Mouse (Mus musculus) liver, embryonic 14.5 days (tissue): ENCODE results near the gene Naa38. TPM values are rescaled to one million over a fixed set of nuclear protein-coding genes. Genes with fewer than 3 reads are reported as not detected.

Source experiments
- ATAC-seq: fragments of 200-750 bp; cut with Nextera tagmentation; 2 replicates; pipeline ENCODE4 v1.8.0; 2017; ENCODE audit warnings: moderate number of reproducible peaks, mild to moderate bottlenecking, moderate library complexity; ENCODE audit not compliant: insufficient read depth
- DNase-seq, 3 experiments: peaks; one replicate each; pipeline ENCODE4 v3.0.0-alpha.2; 2012 to 2013; ENCODE audit warnings: low read depth in 3 of 3, low spot score in 3 of 3
- H3K27ac ChIP-seq: fragments of 300-500 bp; sonication (generic); 2 replicates; pipeline ENCODE4 v1.5.1; 2014; ENCODE audit warnings: moderate library complexity, mild to moderate bottlenecking, control low read depth, inconsistent platforms
- H3K27me3 ChIP-seq: fragments of 300-500 bp; sonication (generic); 2 replicates; pipeline ENCODE4 v1.6.1; 2014; ENCODE audit warnings: mild to moderate bottlenecking, low read length, moderate library complexity; ENCODE audit not compliant: control insufficient read depth, insufficient read depth
- H3K36me3 ChIP-seq: fragments of 300-500 bp; sonication (generic); replicated peaks from 2 replicates; pipeline ENCODE4 v1.6.1; 2014; ENCODE audit warnings: low read depth; ENCODE audit not compliant: control insufficient read depth, insufficient read depth
- H3K4me1 ChIP-seq, 2 experiments: fragments of 200-500 bp in 1 of 2; fragments of 300-500 bp in 1 of 2; sonication (generic) in 1 of 2; replicated peaks; 2 replicates each; pipeline ENCODE4 v1.6.1; 2012 to 2014; ENCODE audit warnings: antibody characterized with exemption in 1 of 2, inconsistent platforms in 1 of 2, low read length in 1 of 2; ENCODE audit not compliant: control insufficient read depth in 2 of 2, insufficient read depth in 2 of 2
- H3K4me2 ChIP-seq: fragments of 300-500 bp; sonication (generic); 2 replicates; pipeline ENCODE4 v1.6.1; 2014; ENCODE audit warnings: low read depth, mild to moderate bottlenecking, control low read depth, moderate library complexity
- H3K4me3 ChIP-seq, 2 experiments: fragments of 200-500 bp in 1 of 2; fragments of 300-500 bp in 1 of 2; sonication (generic) in 1 of 2; 2 replicates each; pipeline ENCODE4 v1.5.1; 2012 to 2014; ENCODE audit warnings: low read depth in 2 of 2, low read length in 2 of 2, mild to moderate bottlenecking in 2 of 2, control low read depth in 1 of 2, inconsistent platforms in 1 of 2, moderate library complexity in 1 of 2; ENCODE audit not compliant: insufficient read depth in 1 of 2
- H3K9ac ChIP-seq: fragments of 300-500 bp; sonication (generic); replicated peaks from 2 replicates; pipeline ENCODE4 v1.6.1; 2014; ENCODE audit warnings: mild to moderate bottlenecking, control low read depth, moderate library complexity
- H3K9me3 ChIP-seq: fragments of 300-500 bp; sonication (generic); 2 replicates; pipeline ENCODE4 v1.6.1; 2016; ENCODE audit warnings: low read length, mixed read lengths; ENCODE audit not compliant: control insufficient read depth
- CTCF ChIP-seq: IDR thresholded peaks from 2 replicates; pipeline ENCODE4 v1.5.1; 2016; ENCODE audit warnings: antibody characterized with exemption, low read depth, control low read depth
- EP300 ChIP-seq: IDR thresholded peaks from 2 replicates; pipeline ENCODE4 v1.6.1; 2016; ENCODE audit warnings: antibody characterized with exemption, low read depth
- WGBS: fragments of 180-500 bp; shearing (Covaris S2); extraction: QIAGEN DNeasy Blood & Tissue Kit; methylation state at CpG from one replicate; pipeline ENCODE4 v1.1.7; 2014; ENCODE audit not compliant: insufficient replicate concordance; 5-methylcytosine and 5-hydroxymethylcytosine counted together
- polyA plus RNA-seq, 2 experiments: library from polyadenylated mRNA; depleted of rRNA in 1 of 2; stranded (reverse) in 1 of 2; unstranded in 1 of 2; fragments of >200 nt; fragmentation: Nextera tagmentation in 1 of 2; extraction: Ambion mirVana in 1 of 2; gene quantifications; 2 replicates each; pipeline versions ENCODE4 v1.2.1 to v1.2.3; 2012 to 2014

Naa38 gene
- polyA plus RNA-seq, 2 experiments, result 70.9 to 120 TPM

DNA sequence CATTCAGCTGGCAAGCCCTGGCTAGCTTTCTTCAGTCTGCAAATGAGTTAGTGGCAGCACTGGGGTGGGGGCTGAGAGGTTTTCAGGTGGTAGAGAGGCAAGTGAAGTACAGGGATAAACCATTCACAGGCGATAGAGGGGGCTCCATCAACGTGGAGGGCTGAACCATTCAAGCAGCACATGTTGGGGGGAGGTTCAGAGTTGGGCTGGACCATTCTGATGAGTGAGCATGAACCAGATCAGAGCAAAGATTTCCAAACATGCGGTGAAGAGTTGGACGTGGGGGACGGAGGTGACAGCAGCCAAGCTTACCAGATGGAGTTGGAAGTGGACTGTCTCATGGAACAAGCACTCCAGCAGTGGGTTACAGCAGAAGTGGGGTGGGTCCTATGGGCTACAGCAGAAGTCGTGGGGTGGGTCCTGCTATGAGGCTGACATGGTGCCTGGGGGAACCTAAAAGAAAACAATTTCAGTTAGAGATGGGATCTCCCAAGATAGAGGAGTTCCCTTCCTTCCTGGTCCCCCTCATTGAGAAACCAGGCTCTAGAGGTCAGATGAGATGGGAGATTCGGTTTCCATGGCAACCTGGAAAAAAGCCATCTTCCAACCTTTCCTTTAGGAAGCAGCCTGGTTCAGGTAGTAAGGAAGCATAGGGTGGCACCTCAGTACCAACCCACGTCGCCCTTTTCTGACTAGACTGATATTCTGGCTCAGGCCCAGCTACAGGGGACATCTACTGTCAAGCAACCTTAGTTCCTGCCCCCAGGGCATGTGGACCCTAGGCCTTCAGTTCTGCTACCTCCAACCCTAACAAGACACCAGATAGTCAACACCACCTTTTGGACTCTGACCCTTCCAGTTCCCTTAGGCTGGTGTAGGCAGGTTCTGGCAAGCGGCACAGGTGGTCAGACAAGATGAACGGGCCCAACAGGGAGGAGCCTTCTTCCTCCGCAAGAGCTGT lies 18.2 kb downstream of the Naa38 start, which contains the start of gene Kdm6b:
Kdm6b (minus strand) TSS at position 455 of the 961 bp plus-strand sequence.
- Histone ChIP-seq H3K4me3 (no peak within 1 kb of the TSS; a peak in 1 of 4 replicates), H3K4me1 (peaks cover 10 to 40% of the 10 kb centered on the region in 2 experiments), H3K4me2 (peak within 1 kb of the TSS; percentile 60), H3K9ac (no peak within 1 kb of the TSS), H3K9me3 (no peaks in the 10 kb centered on the region), H3K27ac (no peak within 1 kb of the TSS), H3K27me3 (peaks cover 17% of the 10 kb centered on the region), H3K36me3 (no peaks in the 10 kb centered on the region)
- ATAC-seq, result no peak
- WGBS, result 42% methylated on average over 12 of the region's 12 CpGs
- TF ChIP-seq EP300, result no peak
- no peak for TF ChIP-seq CTCF
- DNase-seq, result no peak

DNA sequence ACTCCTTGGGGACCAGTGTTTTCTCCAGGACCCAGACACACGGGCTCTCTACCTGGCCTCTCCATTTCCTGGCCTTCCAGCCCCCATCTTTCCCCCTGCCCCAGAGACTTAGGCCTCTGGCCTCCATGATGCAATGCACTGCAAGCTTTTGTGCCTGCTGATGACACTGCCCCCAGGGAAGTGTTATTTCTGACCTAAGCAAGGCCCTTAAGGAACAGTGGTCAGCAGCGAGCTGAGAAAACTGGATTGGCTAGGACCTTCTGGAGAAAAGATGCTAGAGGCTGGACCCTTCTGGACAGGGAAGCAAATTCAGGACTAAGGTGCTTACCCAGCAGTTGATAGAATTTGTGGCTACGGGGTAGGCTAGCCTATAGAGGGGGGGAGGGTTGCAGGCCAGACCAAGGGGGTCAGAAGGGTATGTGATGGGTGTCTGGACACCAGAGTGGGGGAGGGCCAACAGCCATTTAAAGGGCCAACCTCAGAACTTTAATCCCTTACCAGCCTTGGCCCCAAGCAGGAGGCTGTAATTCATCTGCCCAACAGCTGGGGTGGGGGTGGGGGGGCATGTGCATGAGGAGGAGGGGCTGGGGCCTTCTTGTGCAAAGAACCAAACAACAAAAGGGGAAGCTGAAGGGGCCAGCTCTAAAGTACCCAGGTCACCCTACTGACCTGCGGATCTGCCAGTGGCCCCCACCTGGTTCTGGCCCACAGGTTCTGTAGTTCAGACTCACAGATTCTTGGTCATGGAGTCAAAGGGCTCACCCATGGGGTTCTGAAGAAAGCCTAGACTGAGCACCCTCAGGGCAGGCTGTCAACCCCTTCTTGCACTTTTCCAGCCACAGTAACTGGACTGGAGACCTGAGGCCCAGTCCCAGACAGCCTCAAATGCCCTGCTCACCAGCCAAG lies 19.4 kb downstream of the Naa38 start:
- Histone ChIP-seq H3K4me1 (peaks cover 16 to 50% of the 10 kb centered on the region in 2 experiments), H3K9me3 (no peaks in the 10 kb centered on the region), H3K36me3 (no peaks in the 10 kb centered on the region), H3K4me2 (peak overlapping the region; percentile 60), H3K27me3 (peaks cover 17% of the 10 kb centered on the region), H3K4me3 (peak overlapping the region; percentile 47 to 63), H3K9ac (no peak overlapping the region; the same call in 1 of the 2 replicates), H3K27ac (no peak overlapping the region)
- no peak for DNase-seq
- no peak for TF ChIP-seq EP300
- TF ChIP-seq CTCF, result no peak
- no peak for ATAC-seq
- WGBS, result 33% methylated on average over 4 of the region's 4 CpGs

DNA sequence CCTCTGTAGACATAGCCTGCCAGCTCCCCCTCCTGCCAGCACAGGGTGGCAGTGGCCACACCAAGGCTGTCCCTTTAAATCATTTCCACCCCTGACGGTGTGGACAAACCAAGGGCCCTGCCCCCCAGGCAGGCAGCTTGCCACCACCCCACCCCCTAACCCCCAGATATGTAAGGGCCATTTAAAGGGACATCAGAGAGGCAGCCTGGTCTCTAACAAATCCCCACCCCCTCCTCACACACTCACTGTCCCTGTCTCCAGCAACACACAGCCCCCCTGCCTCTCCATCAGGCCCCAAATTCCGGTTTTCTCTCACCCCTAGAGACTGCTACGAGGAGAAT lies 20.0 kb downstream of the Naa38 start:
- H3K4me3 ChIP-seq, result peak overlapping the region; percentile 47 to 63
- H3K36me3 ChIP-seq, result no peaks in the 10 kb centered on the region
- DNase-seq (no peak), ATAC-seq (no peak)
- no peaks in the 10 kb centered on the region for H3K9me3 ChIP-seq
- H3K27me3 ChIP-seq, result peaks cover 17% of the 10 kb centered on the region
- peak overlapping the region; percentile 60 for H3K4me2 ChIP-seq
- H3K9ac ChIP-seq, result peak overlapping the region; percentile 53; the same call in 1 of the 2 replicates
- H3K27ac ChIP-seq, result peak overlapping the region; percentile 24
- WGBS, result 5% methylated on average over 3 of the region's 3 CpGs
- peaks cover 18 to 54% of the 10 kb centered on the region in 2 experiments for H3K4me1 ChIP-seq
- TF ChIP-seq EP300 (no peak), CTCF (no peak)

DNA sequence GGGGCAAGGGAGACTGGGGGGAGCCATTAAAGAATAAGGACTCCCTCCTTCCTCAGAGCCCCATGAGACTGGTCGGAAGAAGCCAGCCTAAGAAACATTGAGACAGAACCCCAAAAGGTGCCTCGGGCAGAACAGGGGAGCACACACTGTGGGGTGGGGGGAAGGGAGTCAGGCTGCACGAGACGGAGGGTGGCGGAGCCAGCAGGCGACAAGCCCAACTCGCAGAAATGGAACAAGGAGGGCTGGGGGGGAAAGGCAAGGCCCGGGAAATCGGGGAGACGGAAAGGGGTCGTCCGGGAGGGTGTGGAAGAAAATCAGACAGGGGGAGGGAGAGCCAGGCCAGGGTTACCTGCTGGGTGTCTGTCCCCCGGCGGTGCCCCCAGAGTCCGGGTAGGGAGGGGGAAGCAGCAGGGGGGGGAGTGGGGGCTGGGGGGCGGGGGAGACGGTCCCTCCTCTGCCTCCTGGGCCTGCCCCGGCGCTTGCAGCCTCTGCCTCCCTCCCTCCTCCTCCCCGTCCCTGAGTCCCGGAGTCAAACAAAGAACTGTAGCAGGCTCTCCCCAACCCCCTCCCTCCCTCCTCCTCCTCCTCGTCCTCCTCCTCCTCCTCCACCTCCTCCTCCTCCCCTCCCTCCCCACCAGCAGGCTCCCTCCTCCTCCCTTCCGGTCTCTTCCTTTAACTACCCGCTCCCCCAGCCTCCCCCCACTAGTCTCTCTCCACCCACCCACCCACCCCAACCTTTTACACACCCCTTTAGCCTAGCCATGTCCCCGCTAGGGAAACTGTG lies 20.6 kb downstream of the Naa38 start:
- ATAC-seq, result no peak
- Histone ChIP-seq H3K27me3 (peaks cover 19% of the 10 kb centered on the region), H3K36me3 (no peaks in the 10 kb centered on the region), H3K4me2 (peak overlapping the region; percentile 80), H3K4me1 (peaks cover 24 to 60% of the 10 kb centered on the region in 2 experiments), H3K27ac (peak overlapping the region; percentile 24), H3K4me3 (peak overlapping the region; percentile 47 to 63), H3K9ac (peak overlapping the region; percentile 53), H3K9me3 (no peaks in the 10 kb centered on the region)
- TF ChIP-seq CTCF, result no peak
- TF ChIP-seq EP300, result no peak
- WGBS, result 3% methylated on average over 18 of the region's 25 CpGs
- DNase-seq, result no peak
